Mouse (Mus musculus) CH12F3 (cell line): Measurements from ENCODE around the gene C1ql1.

Experiments
- in situ Hi-C: fragments of 300-500 bp; cut with MboI; formaldehyde crosslinking; loops from 2 replicates; pipeline ENCODE4 v1.14.3; 2020; ENCODE audit warnings: low sequenced_read_pairs

C1ql1 gene

DNA sequence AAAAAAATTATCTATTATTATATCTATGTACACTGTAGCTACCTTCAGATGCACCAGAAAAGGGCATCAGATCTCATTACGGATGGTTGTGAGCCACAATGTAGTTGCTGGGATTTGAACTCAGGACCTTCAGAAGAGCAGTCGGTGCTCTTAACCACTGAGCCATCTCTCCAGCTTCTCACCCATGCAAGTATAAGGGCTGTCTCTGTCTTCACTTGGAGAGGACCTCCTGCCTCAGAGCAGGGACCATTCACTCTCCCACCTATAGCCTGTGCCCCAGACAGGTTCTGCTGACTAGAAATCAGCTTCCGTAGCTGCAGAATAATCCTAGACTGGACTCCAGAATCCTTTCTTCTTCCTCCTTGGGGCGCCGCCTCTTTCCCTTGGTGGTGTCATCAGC, 44.4 kb downstream of the C1ql1 start:
- in situ Hi-C loops: no loop called here

DNA sequence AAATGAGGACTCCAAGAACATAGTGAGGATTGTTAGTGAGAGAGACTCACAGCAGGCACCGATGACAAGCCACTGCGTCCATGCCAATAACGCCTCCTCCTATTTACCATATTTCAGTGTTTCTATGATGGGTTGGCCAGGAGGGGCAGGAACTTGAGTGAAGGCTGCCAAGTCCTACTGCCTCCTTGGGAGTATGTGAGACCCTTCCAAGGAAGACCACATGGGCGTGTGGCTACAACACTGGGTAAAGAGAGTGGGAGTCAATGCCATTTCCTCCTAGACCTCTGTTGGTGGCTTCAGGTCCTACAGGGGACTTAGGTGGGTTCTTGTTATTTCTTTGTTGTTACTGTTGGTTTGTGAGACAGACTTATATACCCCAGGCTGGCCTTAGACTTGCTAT, 45.3 kb downstream of the C1ql1 start:
- in situ Hi-C loops: no loop called here

DNA sequence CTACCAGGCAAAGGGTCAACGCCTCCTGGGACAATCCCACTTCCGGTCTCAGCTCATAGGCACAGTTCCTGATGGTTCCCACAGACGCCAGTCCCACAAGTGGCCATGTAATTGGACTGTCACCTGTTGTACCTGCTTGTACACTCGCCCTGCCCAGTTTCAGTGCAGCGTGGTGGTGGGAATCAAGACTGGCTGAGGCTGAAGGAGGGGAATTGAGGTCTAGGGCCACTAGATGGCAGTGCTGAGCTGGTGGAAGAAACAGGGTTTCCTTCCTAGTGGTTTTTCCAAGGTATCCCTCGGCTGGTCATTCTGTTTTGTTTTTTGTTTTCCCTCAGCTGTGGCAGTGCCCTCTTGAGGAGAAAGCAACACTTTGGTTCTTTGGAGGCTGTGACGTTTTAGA, 45.7 kb downstream of the C1ql1 start, which contains the start of gene Gfap:
Gene Gfap (minus strand): TSS at position 150 of the 400 bp plus-strand sequence.
- in situ Hi-C loops: no loop called here

DNA sequence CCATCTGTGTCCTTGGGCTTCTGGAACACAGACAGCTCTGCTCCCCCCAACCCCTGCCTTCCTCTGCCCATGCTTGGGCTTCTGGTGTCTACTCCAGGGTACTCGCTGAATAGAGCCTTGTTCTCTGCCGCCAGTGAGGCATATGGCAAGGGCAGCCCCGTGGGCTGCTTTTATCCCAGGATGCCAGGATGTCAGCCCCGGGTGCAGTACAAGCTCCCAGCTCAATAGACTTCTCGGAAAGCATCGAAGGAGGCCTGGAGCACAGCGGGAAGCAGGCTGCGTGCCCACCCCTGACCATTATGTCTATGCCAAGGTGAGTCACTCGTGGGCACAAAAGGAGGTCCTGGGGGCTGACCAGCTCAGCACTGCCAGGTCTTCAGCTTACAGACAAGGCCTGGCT, 48.1 kb downstream of the C1ql1 start:
- in situ Hi-C loops: loop anchor here (5.0 kb wide), 1 partner anchor 94 kb away; no protein-coding TSS in a partner anchor

DNA sequence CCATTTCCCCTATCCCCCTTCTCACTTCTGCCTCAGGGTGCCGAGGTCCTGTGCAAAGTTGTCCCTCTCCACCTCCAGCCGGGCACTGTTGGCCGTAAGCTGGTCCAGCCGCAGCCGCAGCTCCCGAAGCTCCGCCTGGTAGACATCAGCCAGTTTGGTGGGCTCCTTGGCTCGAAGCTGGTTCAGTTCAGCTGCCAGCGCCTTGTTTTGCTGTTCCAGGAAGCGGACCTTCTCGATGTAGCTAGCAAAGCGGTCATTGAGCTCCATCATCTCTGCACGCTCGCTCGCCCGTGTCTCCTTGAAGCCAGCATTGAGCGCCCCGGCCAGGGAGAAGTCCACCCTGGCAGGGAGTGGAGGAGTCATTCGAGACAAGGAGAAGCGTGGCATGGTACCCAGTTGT, 49.8 kb downstream of the C1ql1 start:
- in situ Hi-C loops: loop anchor here (5.0 kb wide), 1 partner anchor 96 kb away; no protein-coding TSS in a partner anchor

DNA sequence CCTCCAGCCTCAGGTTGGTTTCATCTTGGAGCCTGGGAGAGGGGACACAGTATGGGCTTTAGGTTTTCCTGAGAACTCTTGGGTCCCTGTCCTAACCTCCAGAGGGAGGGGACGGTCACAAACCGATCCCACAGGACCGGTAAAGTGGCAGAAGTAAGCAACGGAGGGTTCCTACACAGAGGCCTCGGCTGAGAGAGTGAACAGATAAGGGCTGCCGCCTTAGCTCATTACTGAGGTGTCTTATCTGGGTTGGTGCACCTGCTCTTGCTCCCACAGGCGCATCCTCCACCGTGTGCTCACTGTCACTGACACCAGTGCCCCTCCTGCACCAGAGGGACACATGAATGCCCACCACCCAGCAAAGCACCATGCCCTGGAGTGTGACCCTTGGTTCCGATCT, 50.7 kb downstream of the C1ql1 start:
- in situ Hi-C loops: loop anchor here (5.0 kb wide), 1 partner anchor 97 kb away; no protein-coding TSS in a partner anchor

DNA sequence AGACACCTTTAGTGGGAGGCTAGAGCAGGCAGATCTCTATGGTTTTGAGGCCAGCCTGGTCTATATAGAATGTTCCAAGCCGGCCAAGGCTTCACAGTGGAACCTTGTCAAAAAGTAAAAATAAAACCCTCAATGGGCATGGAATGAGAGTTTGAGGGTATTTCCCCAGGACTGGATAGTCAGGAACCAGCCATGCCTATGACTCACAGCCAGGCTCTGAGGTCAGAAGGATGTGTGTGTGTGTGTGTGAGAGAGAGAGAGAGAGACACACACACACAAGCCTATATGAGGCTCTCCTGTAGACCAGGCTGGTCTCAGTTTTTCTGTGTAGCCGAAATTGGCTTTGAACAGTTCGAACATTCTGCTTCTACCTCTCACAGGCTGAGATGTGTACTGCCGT, 51.8 kb downstream of the C1ql1 start:
- in situ Hi-C loops: loop anchor here (5.0 kb wide), 1 partner anchor 98 kb away; no protein-coding TSS in a partner anchor

DNA sequence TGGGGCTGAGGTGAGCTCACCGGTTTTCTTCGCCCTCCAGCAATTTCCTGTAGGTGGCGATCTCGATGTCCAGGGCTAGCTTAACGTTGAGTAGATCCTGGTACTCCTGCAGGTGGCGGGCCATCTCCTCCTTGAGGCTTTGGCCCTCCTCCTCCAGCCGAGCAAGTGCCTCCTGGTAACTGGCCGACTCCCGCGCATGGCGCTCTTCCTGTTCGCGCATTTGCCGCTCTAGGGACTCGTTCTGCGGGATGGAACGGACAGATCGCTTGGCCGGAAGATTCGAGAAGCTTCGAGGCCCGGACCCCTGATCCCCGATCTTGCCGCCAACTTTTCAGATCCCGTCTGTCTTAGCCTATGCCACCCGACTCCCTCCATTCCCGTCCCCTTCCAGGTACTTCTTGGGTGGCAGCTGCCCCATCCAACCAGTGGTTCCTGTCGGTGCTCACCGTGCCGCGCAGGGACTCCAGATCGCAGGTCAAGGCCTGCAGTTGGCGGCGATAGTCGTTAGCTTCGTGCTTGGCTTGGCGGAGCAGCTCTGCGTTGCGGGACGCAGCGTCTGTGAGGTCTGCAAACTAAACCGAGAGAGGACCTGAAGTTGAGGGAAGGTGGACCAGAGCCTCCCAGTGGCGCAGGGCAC, 53.4 kb downstream of the C1ql1 start:
- in situ Hi-C loops: no loop called here

DNA sequence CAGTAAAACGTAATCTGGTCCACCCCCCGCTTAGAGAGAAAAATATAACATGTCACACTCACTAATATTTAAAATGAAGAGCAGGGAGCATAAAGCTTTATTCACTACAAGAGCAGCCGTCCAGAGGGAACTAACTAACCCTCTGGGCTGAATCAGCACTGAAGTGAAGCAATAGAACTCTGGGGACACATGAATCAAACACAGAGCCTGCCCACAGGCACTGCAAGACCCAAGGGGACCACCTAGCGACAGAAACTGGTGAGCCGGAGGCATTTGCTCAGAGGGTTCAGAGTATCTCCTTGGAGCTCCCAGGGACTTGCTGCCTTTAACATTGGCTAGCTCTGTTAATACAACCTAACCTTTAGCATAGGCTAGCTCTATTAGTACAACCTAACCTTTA, 56.4 kb downstream of the C1ql1 start:
- in situ Hi-C loops: no loop called here
